Mouse (Mus musculus): ENCODE measurements around the gene Rtn4. TPM values are rescaled to one million over a fixed set of nuclear protein-coding genes. Genes with fewer than 3 reads are reported as not detected.

Rtn4 gene
- polyA plus RNA-seq, 1 experiment from 2014 or later: 59.3 TPM

DNA sequence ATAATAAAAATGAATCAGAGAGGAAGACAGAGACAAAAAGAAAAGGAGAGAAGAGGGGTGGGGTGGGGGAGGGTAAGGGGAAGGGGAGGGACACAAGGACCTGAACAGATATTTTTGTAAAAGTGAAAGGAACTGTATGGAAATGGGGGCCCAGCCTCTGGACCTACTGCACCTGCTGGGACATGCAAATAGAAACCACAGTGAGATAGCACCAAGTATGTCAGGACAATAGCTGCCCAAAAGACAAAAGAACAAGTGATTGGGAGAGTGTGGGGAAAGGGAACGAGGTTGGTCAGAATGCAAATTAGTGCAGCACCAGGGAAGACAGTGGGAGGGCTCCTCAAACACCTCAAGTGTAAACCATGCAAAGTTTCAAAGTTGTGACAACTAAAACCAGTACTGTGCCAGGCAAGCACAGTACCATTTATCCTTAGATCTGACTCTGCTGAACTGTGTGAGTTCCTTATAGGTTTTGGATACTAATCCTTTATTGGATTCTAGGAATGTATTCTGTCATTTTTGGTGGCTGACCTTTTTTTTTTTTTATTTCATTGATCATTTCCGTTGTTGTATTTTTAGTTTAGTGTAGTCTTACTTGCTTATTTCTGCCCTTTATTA lies 86.8 kb downstream of the Rtn4 start:
- H3K4me2 ChIP-seq (ENCODE audit: low read depth, low read length): no peak overlapping the region
- H3K9me3 ChIP-seq (replicated peaks; ENCODE audit: control insufficient read depth, low read length): no peaks in the 10 kb centered on the region
- H3K36me3 ChIP-seq (ENCODE audit: control insufficient read depth, insufficient read depth): no peaks in the 10 kb centered on the region
- ATAC-seq (replicated peaks; ENCODE audit: extremely low read depth, insufficient read depth, low FRiP score): no peak
- no peaks in the 10 kb centered on the region for H3K27me3 ChIP-seq (ENCODE audit: control insufficient read depth, insufficient read depth, low read length)
- H3K27ac ChIP-seq (ENCODE audit: low read length): no peak overlapping the region
- 69% methylated on average over 2 of the region's 2 CpGs for WGBS
- H3K4me3 ChIP-seq (ENCODE audit: low read length): no peak overlapping the region
- peaks cover 9% of the 10 kb centered on the region for H3K4me1 ChIP-seq (ENCODE audit: control insufficient read depth, insufficient read depth, low read length)
- no peak overlapping the region for H3K9ac ChIP-seq (ENCODE audit: low read length)

DNA sequence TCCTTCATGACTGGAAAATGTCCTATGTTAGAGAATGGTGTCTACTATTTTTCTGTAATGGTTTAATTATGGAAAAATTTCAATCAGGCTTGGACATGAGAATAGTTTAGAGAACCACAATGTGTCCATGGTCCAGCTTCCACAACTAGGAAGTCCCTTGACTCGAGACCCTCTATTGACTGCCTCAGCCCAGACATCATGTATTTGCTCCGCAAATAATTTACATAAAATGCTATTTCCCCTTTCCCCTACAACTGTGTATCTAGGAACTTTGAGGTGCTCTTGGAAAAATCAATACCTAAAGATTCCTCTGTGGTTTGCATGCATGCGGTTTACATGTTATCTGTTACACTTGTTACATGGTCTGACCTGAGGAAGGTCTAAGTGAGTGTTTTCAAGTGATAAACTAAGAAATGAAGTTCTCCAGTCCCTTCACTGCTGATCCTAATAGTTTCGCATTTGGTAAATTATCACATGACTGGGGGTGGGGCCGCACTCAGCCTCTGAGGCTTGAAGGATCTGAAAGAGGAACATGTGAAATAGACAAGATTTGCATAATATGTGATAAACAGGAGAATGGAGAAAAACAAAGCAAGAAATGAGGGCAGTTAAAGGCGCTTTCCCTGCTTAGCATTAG lies 94.0 kb downstream of the Rtn4 start:
- Histone ChIP-seq H3K27ac (ENCODE audit: low read length) (no peak overlapping the region), H3K4me3 (ENCODE audit: low read length) (no peak overlapping the region), H3K9ac (ENCODE audit: low read length) (no peak overlapping the region), H3K9me3 (replicated peaks; ENCODE audit: control insufficient read depth, low read length) (no peaks in the 10 kb centered on the region), H3K4me2 (ENCODE audit: low read depth, low read length) (no peak overlapping the region), H3K27me3 (ENCODE audit: control insufficient read depth, insufficient read depth, low read length) (no peaks in the 10 kb centered on the region), H3K4me1 (ENCODE audit: control insufficient read depth, insufficient read depth, low read length) (no peaks in the 10 kb centered on the region), H3K36me3 (ENCODE audit: control insufficient read depth, insufficient read depth) (no peaks in the 10 kb centered on the region)
- 79% methylated on average over 6 of the region's 6 CpGs for WGBS
- no peak for ATAC-seq (replicated peaks; ENCODE audit: extremely low read depth, insufficient read depth, low FRiP score)

DNA sequence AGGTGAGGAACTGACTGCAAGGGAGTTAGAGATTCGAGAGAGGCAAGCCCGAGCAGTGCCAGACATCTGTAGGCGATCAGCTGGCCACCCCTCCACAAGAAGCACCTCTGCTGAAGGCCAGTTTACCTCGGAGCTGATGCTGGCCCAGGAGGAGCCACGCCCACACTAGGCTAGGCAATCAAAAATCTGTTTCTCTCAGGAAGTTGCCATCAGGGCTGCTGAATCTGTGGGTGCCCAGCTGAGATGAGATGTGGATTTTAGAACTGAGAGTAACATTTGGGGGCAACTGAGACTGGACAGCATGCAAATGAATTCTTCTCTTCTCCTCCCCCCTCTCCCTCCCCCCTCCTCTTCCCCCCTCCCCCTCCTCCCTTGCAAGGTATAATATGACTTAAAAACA lies 94.7 kb downstream of the Rtn4 start:
- WGBS: 16% methylated on average over 5 of the region's 5 CpGs
- no peak for ATAC-seq (replicated peaks; ENCODE audit: extremely low read depth, insufficient read depth, low FRiP score)
- Histone ChIP-seq H3K27ac (ENCODE audit: low read length) (no peak overlapping the region), H3K4me2 (ENCODE audit: low read depth, low read length) (no peak overlapping the region), H3K4me1 (ENCODE audit: control insufficient read depth, insufficient read depth, low read length) (no peaks in the 10 kb centered on the region), H3K4me3 (ENCODE audit: low read length) (no peak overlapping the region), H3K36me3 (ENCODE audit: control insufficient read depth, insufficient read depth) (no peaks in the 10 kb centered on the region), H3K9me3 (replicated peaks; ENCODE audit: control insufficient read depth, low read length) (no peaks in the 10 kb centered on the region), H3K27me3 (ENCODE audit: control insufficient read depth, insufficient read depth, low read length) (no peaks in the 10 kb centered on the region), H3K9ac (ENCODE audit: low read length) (no peak overlapping the region)

DNA sequence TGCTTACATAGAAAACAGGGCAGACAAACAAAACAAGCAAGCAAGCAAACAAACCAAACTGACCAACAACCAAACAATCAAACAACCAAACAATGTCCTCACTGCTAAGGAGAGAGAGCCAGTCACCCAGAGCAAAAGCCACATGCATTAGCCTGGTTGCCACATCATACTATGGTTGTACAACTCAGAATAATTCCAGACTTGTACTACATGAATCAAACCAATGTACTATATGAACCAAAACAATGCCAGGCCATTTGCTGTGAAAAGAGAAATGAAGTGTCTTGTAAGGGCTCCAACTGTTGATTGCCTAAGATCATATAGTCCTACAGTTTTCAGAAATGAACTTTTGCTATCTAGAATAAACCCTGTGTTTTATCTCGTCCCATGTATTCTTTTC lies 95.8 kb downstream of the Rtn4 start:
- H3K9me3 ChIP-seq (replicated peaks; ENCODE audit: control insufficient read depth, low read length): no peaks in the 10 kb centered on the region
- WGBS: 47% methylated on average over 1 of the region's 1 CpGs
- H3K4me3 ChIP-seq (ENCODE audit: low read length): no peak overlapping the region
- no peak overlapping the region for H3K9ac ChIP-seq (ENCODE audit: low read length)
- no peaks in the 10 kb centered on the region; the same call in 1 of the 2 replicates for H3K4me1 ChIP-seq (ENCODE audit: control insufficient read depth, insufficient read depth, low read length)
- ATAC-seq (replicated peaks; ENCODE audit: extremely low read depth, insufficient read depth, low FRiP score): no peak
- H3K27me3 ChIP-seq (ENCODE audit: control insufficient read depth, insufficient read depth, low read length): no peaks in the 10 kb centered on the region
- no peak overlapping the region for H3K4me2 ChIP-seq (ENCODE audit: low read depth, low read length)
- no peak overlapping the region for H3K27ac ChIP-seq (ENCODE audit: low read length)
- no peaks in the 10 kb centered on the region for H3K36me3 ChIP-seq (ENCODE audit: control insufficient read depth, insufficient read depth)

DNA sequence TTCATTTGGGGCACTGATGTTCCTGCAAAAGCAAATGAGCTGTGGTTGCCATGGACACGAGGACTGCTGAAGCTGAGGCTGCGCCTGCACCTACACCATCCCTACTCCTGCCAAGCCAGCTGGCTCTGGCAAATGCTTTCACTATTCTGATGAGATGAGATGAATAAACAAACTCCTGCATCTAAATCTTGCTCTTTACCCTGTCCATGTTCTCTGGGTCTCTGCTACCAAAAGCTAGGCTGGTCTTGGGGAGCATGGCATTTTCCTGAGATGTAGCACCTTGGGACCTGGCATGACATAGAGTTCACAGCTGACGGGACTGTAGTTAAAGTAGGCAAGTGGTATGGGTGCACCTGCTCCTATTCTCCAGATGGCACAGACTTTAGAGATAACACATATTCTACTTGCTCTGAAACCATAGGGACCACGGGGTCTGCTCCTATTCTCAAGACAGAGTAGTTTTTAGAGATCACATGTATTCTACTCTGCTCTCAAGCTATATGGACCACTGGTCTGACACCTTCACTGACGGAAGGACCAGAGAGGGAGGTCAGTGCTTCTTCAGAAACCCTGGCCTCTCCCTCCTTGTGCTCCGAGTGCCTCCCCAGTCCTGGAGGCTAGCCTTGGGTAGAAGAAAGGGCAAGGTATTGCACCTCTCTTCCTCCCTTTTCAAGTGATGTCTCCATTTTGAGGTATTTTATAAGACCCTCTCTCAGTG lies 96.3 kb downstream of the Rtn4 start:
- no peak for ATAC-seq (replicated peaks; ENCODE audit: extremely low read depth, insufficient read depth, low FRiP score)
- Histone ChIP-seq H3K9ac (ENCODE audit: low read length) (no peak overlapping the region), H3K4me2 (ENCODE audit: low read depth, low read length) (no peak overlapping the region), H3K4me3 (ENCODE audit: low read length) (no peak overlapping the region), H3K27ac (ENCODE audit: low read length) (no peak overlapping the region), H3K9me3 (replicated peaks; ENCODE audit: control insufficient read depth, low read length) (no peaks in the 10 kb centered on the region), H3K36me3 (ENCODE audit: control insufficient read depth, insufficient read depth) (no peaks in the 10 kb centered on the region), H3K4me1 (ENCODE audit: control insufficient read depth, insufficient read depth, low read length) (peaks cover 6% of the 10 kb centered on the region), H3K27me3 (ENCODE audit: control insufficient read depth, insufficient read depth, low read length) (no peaks in the 10 kb centered on the region)
- WGBS: 72% methylated on average over 6 of the region's 6 CpGs

- no peaks in the 10 kb centered on the region for H3K36me3 ChIP-seq (ENCODE audit: control insufficient read depth, insufficient read depth)
- H3K9ac ChIP-seq (ENCODE audit: low read length): no peak overlapping the region
- no peak overlapping the region for H3K27ac ChIP-seq (ENCODE audit: low read length)
- no peaks in the 10 kb centered on the region for H3K9me3 ChIP-seq (replicated peaks; ENCODE audit: control insufficient read depth, low read length)
- H3K4me1 ChIP-seq (ENCODE audit: control insufficient read depth, insufficient read depth, low read length): peaks cover 17% of the 10 kb centered on the region
- no peaks in the 10 kb centered on the region for H3K27me3 ChIP-seq (ENCODE audit: control insufficient read depth, insufficient read depth, low read length)
- no peak for ATAC-seq (replicated peaks; ENCODE audit: extremely low read depth, insufficient read depth, low FRiP score)
- 80% methylated on average over 2 of the region's 2 CpGs for WGBS
- no peak overlapping the region for H3K4me2 ChIP-seq (ENCODE audit: low read depth, low read length)
- no peak overlapping the region for H3K4me3 ChIP-seq (ENCODE audit: low read length)
These were observed 98.0 kb downstream of the Rtn4 start for GRCm38 (mm10) chr11:29790796-29791195.

Other genes with a start within 250 kb of the Rtn4 start
- gene Prorsd1, start 177.9 kb upstream of the Rtn4 start, polyA plus RNA-seq (2015; fragmentation: Nextera tagmentation; extraction: Ambion mirVana): 16.6 and 22.9 TPM in 2 replicates
- gene Mtif2, start 166.5 kb upstream of the Rtn4 start, polyA plus RNA-seq (2015; fragmentation: Nextera tagmentation; extraction: Ambion mirVana): 45.2 and 59.2 TPM in 2 replicates
- 0.14 and 0.20 TPM in 2 replicates for gene Clhc1, start 145.0 kb upstream of the Rtn4 start, polyA plus RNA-seq (2015; fragmentation: Nextera tagmentation; extraction: Ambion mirVana)
- gene Rps27a, start 144.8 kb upstream of the Rtn4 start, polyA plus RNA-seq (2015; fragmentation: Nextera tagmentation; extraction: Ambion mirVana): 510 and 562 TPM in 2 replicates
- gene 4931440F15Rik, start 132.7 kb downstream of the Rtn4 start, polyA plus RNA-seq (2015; fragmentation: Nextera tagmentation; extraction: Ambion mirVana): 0.11 and 0.18 TPM in 2 replicates

Data from heart, embryonic 16.5 days (tissue).